15 mouse cellular contexts compared by ENCODE assay signal in genomic region chr3:116024236-116024635, GRCm38 (mm10).
"Had no signal": no experiment of that assay in that cellular context is flagged by ENCODE, and none has a peak within 500 bp of the region (broad histone marks: within the 10 kb centered on the region; RNA-seq: fewer than 3 reads in every experiment).

No protein-coding gene starts in this region.

- H3K27me3 ChIP-seq: kidney, embryonic 15.5 days; limb, embryonic 15.5 days; liver, embryonic 12.5 days; neural tube, embryonic 12.5 days had no signal

- H3K4me2 ChIP-seq: kidney, embryonic 15.5 days; limb, embryonic 15.5 days; liver, embryonic 12.5 days; lung, embryonic 14.5 days; neural tube, embryonic 12.5 days had no signal

- DNase-seq: kidney, adult 2 months; kidney, postnatal 14 days; layer of hippocampus, adult 9-11 months; lung, embryonic 14.5 days; lung, postnatal 10 days; lung, postnatal 4 days; midbrain, embryonic 14.5 days; right cerebral cortex, postnatal 4 days; spleen, adult 18-20 months; thymus, postnatal 36 days had no signal

- H3K9me3 ChIP-seq: kidney, embryonic 15.5 days; limb, embryonic 15.5 days; liver, embryonic 12.5 days; midbrain, embryonic 10.5 days; neural tube, embryonic 12.5 days had no signal

- ATAC-seq: liver, embryonic 12.5 days had no signal

- H3K27ac ChIP-seq: kidney, embryonic 15.5 days; limb, embryonic 15.5 days; liver, embryonic 12.5 days; midbrain, embryonic 10.5 days; neural tube, embryonic 12.5 days had no signal

- H3K9ac ChIP-seq: kidney, embryonic 15.5 days; limb, embryonic 15.5 days; liver, embryonic 12.5 days; lung, embryonic 14.5 days; neural tube, embryonic 12.5 days had no signal

- H3K4me1 ChIP-seq: kidney, embryonic 15.5 days; liver, embryonic 12.5 days had no signal

- H3K4me3 ChIP-seq: kidney, embryonic 15.5 days; limb, embryonic 15.5 days; liver, embryonic 12.5 days; midbrain, embryonic 10.5 days; neural tube, embryonic 12.5 days had no signal
